Mouse (Mus musculus) heart, postnatal 36 days (tissue): ENCODE data around the gene Tdp1. TPM values are rescaled to one million over a fixed set of nuclear protein-coding genes. Genes with fewer than 3 reads are reported as not detected.

ENCODE experiments used
- DNase-seq, 2 experiments: peaks; one replicate each; pipeline ENCODE4 v3.0.0; 2021 to 2022
- intact Hi-C: fragments of 180-260 bp; cut with DNase I; formaldehyde crosslinking; loops from one replicate; pipeline ENCODE4 v1.15.1; 2025
- total RNA-seq, 2 experiments: library from RNA; stranded (reverse); gene quantifications; 2 replicates each; pipeline ENCODE4 v1.2.3; 2021

The Tdp1 gene
- total RNA-seq, 2 experiments from 2014 or later = 8.6 to 10.1 TPM

DNA sequence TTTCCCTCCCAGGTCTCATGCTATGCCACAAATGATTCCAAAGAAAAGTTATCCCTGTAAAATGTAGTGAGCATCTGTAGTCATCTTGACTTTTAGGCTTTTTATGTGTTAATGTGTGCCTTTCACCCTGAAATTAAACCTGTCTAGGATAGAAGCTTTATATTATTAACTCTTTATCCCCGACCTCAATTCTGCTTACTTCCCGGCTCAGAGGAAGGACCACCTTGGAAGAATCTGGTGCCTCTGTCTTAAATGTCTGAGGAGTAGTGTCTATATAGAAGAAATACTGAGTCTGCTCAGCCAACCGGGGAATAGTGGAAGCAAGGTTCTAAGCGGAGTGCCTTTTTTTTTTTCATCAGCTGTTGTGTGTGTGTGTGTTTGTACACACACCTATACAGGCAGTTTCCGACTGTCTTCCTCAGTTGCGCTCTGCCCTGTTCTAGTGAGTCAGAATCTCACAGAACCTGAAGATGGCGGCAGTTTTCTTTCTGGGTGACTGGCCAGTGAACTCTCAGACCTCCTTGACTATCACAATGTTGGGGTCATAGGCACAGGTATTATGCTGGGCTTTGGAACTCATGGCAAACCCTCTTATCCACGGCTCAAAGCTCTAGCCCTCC lies 1.1 kb downstream of the Tdp1 start:
- intact Hi-C loops = no loop called here
- DNase-seq = no peak

DNA sequence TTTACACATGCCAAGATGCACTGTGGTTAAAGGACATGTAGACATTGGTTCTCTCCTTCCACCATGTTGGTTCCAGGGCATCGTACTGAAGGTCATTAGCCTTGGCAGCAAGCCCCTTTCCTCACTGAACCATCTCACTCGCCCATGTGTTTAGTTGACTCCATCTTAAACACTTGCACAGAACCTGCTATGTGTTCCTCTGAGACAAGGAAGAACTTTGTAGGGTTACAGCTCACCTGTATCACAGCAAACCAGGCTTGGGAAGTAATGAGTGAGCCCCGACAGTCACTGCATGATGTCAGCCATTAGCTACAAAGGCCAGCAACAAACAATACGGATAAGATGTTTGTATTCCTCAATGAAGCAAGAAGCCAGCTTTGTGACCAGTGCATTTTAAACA lies 13.5 kb downstream of the Tdp1 start:
- intact Hi-C loops = no loop called here
- no peak for DNase-seq

DNA sequence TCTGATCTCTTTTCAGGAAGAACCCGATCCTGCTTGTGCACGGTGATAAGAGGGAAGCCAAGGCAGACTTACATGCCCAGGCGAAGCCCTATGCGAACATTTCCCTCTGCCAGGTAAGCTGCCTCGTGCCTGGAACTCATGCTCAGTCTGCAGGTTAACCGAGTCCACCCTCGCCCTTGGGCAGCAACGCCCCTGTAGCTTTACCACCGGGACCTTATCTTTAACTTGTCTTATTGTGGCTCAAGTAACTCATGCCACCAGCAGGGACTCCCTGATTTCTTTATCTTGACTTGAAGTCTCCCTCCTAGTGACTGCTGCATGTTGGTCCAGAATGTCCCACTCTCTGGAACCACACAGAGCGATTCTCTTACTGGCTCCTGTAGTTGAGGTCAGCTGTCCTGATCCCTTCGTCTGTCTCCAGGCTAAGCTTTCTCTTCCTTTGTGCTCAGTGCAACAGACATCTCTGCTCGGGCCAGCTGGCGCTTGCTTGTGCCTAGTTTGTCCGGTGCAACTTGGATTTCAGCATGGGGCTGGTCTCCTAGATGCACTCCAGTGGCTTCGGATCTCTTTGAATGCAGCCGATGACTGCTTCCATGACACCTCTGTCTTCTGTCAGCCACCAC lies 14.0 kb downstream of the Tdp1 start:
- DNase-seq = no peak
- intact Hi-C loops = no loop called here

DNA sequence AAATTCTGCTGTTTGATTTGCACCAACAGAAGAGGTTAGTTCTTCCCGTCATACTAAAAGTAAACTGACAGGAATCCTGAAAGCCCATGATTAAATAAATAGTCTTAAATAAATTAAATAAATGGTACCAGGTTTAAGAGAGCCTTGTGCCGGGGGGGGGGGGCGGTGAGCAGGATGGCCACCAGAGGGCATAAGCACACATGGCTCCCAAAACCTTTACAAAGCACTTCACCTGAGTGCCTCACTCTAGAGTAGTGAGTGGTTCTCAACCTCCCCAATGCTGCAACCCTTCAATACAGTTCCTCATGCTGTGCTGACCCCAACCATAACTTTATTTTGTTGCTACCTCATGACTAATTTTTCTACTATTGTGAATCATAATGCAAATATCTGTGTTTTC lies 15.7 kb downstream of the Tdp1 start:
- intact Hi-C loops = loop anchor here (1.0 to 2.0 kb wide), 2 partner anchors 65 to 206 kb away; partner anchors contain the start of gene Kcnk13
- no peak for DNase-seq

DNA sequence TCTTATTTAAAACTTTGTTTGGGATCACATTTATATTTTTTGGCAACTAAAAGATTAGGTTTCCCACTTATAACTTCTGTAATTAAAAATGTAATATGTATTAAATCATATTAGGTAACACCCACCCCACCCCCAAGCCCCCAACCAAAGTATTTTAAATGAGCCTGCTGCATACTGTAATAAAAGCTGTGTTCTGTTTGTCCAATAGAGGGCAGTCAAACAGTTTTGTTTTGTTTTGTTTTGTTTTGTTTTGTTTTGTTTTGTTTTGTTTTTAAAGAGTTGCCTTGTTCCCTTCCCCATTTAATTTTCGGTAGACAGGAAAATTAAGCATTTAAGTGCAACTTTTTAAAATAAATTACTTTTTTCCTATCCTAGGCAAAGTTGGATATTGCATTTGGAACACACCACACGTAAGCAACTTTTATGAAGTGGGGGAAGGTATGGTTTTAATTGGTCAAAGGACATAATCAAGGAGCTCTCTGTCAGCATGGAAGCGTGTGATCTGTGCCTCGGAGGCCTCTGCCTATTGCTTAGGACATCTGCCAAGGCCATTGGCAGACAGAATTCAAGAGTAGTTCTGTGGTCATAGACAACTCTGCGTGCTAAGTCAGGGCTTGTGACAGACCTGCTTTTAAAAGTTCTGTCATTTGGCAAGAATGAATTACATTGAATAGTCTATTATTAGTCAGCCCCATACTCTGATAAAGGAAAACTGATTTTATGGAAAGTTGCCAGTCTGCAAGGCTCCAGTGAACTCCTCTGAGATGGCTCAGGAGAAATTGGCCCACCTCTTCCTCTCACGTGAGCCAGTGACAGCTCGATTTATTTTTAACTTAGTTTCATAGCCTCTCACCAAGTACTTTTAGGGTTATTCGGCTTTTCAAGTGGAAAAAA lies 17.9 kb downstream of the Tdp1 start:
- intact Hi-C loops = loop anchor here (2.0 kb wide), 1 partner anchor 63 kb away; the partner anchor contains the start of gene Kcnk13
- DNase-seq = peak; percentile 37 to 39

DNA sequence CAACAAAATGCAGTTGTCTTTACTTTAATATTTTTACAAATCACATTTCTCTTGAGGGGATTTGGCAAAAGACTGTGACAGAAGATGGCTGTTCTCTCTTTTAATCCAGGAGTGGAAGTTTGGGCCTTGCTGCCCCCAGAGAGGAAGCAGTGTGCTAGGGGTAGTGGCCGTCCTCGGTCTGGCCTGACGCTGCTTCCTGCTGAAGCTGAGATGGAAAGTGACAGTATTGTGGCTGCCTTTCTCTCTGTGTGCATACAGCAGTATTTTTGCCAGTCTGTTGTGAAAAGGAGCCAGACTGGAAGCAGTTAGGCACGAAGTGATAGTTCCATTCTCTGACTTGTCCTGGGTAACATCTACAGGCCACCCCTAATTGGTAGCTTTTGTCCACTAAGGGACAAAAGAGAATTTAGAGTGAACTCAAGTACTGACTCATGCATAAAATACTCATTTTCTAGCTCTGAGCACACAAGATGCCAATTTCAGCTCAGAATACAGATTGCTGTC lies 18.6 kb downstream of the Tdp1 start:
- DNase-seq = peak; percentile 17 to 29
- intact Hi-C loops = no loop called here

DNA sequence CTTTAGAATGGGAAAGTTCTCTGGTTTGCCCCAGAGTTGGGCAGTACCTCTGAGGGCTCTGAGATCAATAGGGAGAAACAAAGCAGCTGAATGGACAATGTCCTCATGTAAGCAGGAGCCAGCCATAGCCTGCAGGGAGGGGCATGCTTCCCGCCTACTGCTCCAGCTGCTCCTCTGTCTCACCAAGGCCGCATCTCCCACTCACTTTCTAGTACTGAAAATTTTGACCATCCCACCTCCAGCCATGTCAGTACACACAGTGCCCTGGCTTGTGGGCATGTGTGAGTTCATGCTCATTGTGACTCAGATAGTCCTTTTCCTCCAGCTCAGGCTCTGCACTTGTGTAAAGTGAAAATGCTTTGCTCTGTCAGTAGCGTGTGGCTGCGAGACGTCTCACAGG lies 20.2 kb downstream of the Tdp1 start:
- intact Hi-C loops = no loop called here
- no peak for DNase-seq

DNA sequence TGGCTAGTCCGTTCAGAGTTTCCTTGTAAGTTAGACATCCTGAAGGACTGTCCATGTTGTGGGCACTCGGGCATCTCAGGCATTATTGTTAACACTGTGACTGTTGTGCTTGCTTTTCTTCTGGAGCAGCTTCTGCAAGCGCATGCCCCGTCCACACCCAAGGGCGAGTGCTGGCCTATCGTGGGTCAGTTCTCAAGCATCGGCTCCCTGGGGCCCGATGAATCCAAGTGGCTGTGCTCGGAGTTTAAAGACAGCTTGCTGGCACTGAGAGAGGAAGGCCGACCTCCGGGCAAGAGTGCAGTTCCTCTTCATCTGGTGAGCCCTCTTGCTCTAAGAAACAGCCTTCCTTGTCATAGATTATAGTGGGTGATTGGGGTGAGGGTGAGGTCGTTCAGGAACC lies 27.1 kb downstream of the Tdp1 start:
- intact Hi-C loops = no loop called here
- no peak for DNase-seq

DNA sequence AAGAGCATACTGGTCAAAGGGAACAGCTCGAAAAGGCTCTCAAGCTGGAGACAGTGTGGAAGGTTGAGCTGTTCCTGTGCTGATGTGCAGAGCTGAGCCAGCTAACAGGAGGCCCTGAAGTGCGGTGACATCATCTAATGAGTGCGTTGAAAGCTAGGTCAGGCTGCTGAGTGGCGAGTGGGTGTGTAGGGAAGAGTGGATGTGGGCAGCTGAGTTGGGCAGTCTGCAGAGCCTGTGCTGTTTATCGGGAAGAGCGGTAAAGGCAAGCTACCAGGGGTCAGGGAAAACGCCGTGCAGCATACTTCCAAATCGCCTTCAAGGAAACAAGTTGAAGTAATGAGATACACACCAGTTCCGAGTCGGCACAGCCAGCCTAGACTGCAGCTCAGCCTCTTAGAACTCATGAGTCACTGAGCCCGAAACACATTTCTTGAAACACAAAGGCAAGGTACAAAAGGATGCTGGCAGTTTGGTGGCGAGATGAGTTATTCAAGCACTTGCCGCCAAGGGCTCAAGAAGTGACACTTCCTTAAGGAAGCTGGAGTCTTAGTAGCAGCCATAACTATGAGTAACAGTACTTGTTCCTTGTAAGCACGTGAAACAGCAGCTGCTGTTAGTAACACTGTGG lies 33.6 kb downstream of the Tdp1 start:
- intact Hi-C loops = no loop called here
- no peak for DNase-seq

DNA sequence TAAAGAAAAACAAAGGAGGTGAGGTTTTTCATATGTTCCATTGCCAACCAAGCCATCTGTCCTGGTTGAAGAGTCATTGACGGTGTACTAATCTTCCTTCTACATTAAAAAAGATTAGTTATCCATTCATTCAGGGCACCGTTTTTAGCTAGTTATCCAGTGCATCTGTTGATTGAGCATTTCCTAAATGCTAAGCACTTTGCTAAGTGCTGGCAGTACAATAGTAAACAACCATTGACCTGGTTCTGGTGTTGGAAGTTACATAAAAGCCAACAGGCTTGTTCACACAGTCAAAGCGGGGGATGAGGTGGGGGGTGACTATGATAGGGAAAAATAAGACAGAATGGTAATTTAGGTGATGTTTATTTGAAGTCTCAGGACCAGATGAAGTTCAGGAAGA lies 35.3 kb downstream of the Tdp1 start:
- intact Hi-C loops = no loop called here
- DNase-seq = no peak

DNA sequence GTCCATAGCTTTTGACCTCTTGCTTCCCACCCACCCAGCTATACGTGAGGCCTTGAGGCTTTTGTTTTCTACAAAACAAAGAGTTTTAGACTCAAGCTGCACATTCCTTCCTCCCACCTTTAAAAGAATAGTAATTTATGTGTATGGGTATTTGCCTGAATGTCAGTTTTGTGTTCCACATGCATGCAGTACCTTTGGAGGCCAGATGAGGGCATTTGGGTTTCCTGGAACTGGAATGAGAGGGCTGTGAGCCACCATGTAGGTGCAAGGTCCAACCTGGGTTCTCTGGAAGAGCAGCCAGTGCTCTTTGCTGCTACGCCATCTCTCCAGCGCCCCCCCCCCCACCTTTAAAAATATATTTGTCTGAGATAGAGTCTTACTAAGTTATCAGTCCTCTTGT lies 36.7 kb downstream of the Tdp1 start:
- intact Hi-C loops = no loop called here
- DNase-seq = no peak

DNA sequence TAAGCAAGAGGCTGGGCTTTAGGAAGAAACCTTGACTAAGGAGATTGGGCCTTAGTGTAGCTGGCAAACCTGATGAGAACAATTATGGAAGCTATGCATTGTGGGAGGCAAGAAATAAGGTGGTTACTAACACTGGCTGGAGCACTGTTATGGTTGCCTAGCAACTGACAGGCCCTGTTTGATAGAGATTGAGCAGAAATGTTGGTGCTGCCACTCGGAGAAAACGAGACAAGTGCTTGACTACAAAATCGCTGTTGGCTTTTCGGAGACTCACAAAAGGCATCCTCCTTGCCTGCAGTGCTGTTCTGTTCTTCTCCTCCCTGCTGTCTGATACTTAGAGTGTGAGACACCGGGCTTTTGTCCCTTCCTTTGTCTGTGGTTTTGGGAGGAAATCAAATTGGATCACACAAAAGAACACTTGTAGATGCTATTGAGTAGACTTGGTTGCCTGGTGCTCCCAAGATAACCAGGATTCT lies 38.9 kb downstream of the Tdp1 start:
- intact Hi-C loops = no loop called here

DNA sequence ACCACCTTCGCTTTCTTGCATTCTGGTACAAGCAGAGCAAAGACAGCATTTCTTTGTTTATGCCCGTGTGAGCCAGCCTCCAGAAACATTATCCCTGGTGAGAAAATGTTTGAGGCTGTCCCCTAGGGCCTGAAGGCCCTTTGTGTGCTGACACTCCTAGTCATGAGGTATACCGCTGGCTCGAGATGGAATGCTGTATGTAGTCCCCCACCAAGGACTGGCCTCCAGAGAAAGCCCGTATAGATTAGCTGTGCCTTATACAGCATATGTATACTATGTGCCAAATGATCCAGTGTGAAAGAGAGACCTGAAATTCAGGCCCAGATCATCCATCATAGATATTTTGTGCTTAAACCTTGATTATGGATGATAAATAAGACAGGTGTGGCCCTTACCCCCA lies 39.4 kb downstream of the Tdp1 start:
- intact Hi-C loops = no loop called here
- no peak for DNase-seq

More for the DNA sequence above, 38.9 kb downstream of the Tdp1 start:
- DNase-seq = no peak

DNA sequence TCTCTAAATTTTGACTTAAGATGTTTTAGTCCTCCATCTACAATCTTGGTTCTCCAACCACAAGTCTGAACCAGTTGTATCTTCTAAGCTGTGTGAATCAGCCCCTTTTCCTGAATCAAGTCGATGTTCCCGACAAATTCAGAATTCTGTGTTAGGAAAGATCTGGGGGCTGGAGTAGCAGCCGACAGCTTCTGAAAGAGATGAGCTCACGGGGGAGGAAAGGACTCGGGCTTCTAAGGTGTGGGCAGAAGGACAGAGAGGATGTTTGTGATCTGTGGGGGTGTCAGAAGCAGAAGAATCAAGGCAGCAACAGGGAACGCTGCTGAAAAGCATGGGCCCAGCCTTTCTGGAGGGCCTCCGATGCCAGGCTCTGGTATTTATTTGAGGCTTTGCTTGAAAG lies 44.0 kb downstream of the Tdp1 start:
- no peak for DNase-seq
- intact Hi-C loops = no loop called here

DNA sequence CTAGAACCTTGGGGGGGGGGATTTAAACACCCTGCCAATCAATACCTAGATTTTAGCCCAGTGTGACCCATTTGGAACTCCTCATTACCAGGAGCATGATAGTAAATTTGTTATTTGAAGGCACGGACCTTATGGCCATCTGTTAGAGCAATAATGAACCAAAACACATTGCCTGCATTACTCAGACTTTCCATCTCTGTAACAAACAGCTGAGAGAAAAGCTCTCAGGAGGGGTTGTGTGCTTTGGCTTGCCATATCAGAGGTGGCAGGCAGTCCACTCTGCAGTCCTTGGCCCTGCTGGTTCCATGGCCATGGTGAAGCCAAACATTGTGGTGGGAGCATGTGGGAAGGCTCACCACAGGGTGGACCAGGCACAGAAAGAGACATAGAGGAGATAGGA lies 44.8 kb downstream of the Tdp1 start:
- DNase-seq = no peak
- intact Hi-C loops = no loop called here

DNA sequence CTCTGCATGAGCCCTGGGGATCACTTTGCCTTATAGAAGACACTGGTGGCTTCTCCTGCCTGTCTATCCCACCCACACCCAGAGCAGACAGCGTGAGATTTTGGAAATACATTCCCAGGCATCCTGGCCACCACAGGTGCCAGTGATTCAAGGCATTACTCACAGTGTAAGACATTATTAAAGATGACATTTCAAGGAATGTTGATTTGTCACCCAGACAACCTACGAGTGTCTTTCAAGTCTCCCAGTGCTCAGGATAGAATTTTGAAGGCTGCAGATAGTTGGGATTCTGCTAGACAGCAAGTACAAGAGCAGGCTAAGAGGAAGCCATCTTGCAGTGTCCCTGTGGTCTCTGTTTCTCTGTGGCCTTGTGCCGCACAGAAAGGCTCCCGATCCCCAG lies 47.9 kb downstream of the Tdp1 start:
- intact Hi-C loops = no loop called here
- no peak for DNase-seq

DNA sequence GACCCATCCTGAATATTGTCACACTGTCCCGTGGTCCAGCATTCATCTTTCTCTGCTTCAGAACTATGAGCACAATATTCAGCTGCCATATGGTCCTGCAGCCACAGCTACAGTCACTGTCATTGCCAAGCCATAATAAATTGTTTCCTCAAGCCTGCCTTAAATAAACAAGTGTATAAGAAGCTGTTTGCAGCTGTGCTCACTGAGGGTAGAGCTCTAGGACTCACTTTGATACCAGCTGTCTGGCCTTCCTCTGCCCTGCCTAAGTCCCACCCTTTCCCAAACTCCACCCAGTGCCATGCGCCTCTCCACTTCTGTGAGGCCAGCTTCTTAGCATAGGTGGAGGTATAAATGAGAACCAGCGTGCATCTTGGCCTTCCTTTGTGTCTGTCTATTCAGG lies 49.3 kb downstream of the Tdp1 start:
- intact Hi-C loops = no loop called here
- no peak for DNase-seq

DNA sequence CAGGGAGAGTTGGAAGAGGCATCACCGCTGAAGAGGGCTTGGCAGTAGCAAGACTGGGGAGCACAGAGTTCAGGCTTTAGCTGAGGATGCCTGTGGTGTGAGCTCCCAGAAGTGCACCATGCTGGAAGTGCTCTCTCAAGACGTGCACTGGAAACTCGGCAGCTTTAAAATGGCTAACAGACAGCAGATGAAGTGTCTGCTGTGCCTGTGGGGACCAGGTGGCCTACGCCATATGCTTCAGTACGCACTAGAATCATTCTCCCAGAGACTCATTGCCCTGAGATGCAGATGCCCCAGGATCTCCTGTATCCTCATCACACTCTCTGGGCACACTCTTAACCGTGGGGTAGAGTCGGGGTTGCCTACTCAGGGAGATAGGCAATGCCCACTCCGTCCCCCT lies 51.1 kb downstream of the Tdp1 start:
- DNase-seq = no peak
- intact Hi-C loops = no loop called here

DNA sequence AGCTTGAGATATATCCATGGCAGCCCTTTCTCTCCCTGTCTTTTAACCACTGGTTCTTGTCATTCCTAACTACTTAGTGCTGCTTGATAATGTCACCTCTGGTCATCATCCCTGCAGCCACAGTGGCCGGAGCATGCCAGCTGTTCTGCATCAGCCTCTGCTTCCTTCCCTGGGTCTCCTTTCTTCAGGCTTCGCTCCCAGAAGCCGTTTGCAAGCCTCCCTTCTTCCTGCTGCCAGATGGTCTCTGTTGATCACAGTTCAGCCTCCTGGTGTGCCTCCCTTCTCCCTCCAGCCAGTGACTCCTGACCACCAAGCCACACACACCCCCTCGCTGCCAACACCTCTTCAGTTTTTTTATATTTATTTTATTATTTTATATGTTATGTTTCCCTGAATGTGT lies 54.2 kb downstream of the Tdp1 start:
- DNase-seq = peak in 1 of 2 experiments; percentile 8
- intact Hi-C loops = no loop called here

DNA sequence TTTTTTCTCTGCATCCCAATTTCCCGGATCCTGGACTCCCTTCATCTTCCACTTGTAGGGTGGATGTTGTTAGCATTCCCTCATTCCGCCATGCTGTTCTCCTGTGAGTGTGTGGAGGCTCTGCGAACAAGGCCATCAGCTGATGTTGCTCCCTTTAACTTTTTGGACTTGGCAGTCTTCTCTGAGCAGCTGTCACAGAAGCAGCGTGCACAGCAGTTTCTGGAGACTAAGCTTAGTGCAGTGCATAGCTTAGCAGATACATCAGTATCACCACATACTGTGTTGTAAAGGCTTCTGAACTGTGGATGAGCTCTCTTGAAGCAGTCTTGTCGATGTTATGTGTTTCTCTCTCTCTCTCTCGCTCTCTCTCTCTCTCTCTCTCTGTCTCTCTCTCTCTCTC lies 54.9 kb downstream of the Tdp1 start:
- DNase-seq = no peak
- intact Hi-C loops = no loop called here

DNA sequence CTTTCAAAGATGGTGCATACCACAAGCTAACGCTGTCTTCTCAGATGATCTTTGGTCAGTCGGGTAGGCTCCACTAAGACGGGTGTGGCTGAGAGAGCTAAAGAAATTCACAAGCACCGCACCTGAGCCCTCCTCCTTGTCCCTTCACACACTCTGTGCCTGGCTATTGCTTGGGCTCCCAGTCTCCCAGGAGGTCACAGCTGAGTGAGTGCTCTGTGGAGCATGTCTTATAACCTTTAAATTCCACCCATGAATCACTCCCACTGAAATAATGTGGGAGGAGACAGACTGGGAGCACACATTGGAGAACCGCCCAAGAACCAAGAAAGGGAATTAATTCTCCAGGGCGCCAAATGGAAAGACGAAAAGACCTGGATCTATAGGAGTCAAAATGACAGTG lies 56.4 kb downstream of the Tdp1 start:
- DNase-seq = no peak
- intact Hi-C loops = no loop called here
